Mouse (Mus musculus) megakaryocyte, embryonic 14.5 days (primary cell): ENCODE results near the gene Prdm1.

ENCODE experiments used
- FLI1 ChIP-seq: IDR thresholded peaks from 2 replicates; pipeline ENCODE4 v1.6.1; 2012; ENCODE audit warnings: low read length, inconsistent platforms, mixed read lengths
- GATA1 ChIP-seq: IDR thresholded peaks from 3 replicates; pipeline ENCODE4 v1.6.1; 2012; ENCODE audit warnings: mixed read lengths, low read length, inconsistent platforms, borderline replicate concordance

GRCm38 (mm10) chr10:44425013-44425412 is 103.3 kb downstream of the Prdm1 start:
- TF ChIP-seq GATA1: no peak
- TF ChIP-seq FLI1: no peak
